Mouse (Mus musculus) midbrain, embryonic 15.5 days (tissue): ENCODE data around the gene Amdhd2. TPM values are rescaled to one million over a fixed set of nuclear protein-coding genes. Genes with fewer than 3 reads are reported as not detected.

ENCODE experiments used
- ATAC-seq: fragments of 200-750 bp; cut with Nextera tagmentation; replicated peaks from 2 replicates; pipeline ENCODE4 v1.8.0; 2017; ENCODE audit warnings: moderate TSS enrichment
- H3K27ac ChIP-seq: fragments of 300-500 bp; sonication (generic); 2 replicates; pipeline ENCODE4 v1.5.1; 2015; ENCODE audit warnings: mild to moderate bottlenecking, inconsistent platforms
- H3K27me3 ChIP-seq: fragments of 300-500 bp; sonication (generic); replicated peaks from 2 replicates; pipeline ENCODE4 v1.6.1; 2015; ENCODE audit warnings: inconsistent platforms
- H3K36me3 ChIP-seq: fragments of 300-500 bp; sonication (generic); replicated peaks from 2 replicates; pipeline ENCODE4 v1.6.1; 2015; ENCODE audit warnings: inconsistent platforms
- H3K4me1 ChIP-seq: fragments of 300-500 bp; sonication (generic); 2 replicates; pipeline ENCODE4 v1.6.1; 2015; ENCODE audit warnings: inconsistent platforms
- H3K4me2 ChIP-seq: fragments of 300-500 bp; sonication (generic); 2 replicates; pipeline ENCODE4 v1.6.1; 2015; ENCODE audit warnings: inconsistent platforms, mild to moderate bottlenecking, moderate library complexity
- H3K4me3 ChIP-seq: fragments of 300-500 bp; sonication (generic); 2 replicates; pipeline ENCODE4 v1.5.1; 2015; ENCODE audit warnings: mild to moderate bottlenecking, inconsistent platforms
- H3K9ac ChIP-seq: fragments of 300-500 bp; sonication (generic); 2 replicates; pipeline ENCODE4 v1.6.1; 2015; ENCODE audit warnings: mild to moderate bottlenecking, inconsistent platforms
- H3K9me3 ChIP-seq: fragments of 300-500 bp; sonication (generic); 2 replicates; pipeline ENCODE4 v1.6.1; 2016; ENCODE audit warnings: inconsistent platforms
- WGBS: fragments of 180-500 bp; shearing (Covaris S2); methylation state at CpG from one replicate; pipeline ENCODE4 v1.1.7; 2015; ENCODE audit warnings: mixed read lengths; 5-methylcytosine and 5-hydroxymethylcytosine counted together
- polyA plus RNA-seq: library from polyadenylated mRNA; unstranded; fragments of >200 nt; fragmentation: Nextera tagmentation; extraction: Ambion mirVana; gene quantifications from 2 replicates; pipeline ENCODE4 v1.2.1, GENCODE M21; 2015

The Amdhd2 gene
- polyA plus RNA-seq, 1 experiment from 2014 or later = 39.6 TPM

- Histone ChIP-seq H3K4me3 (no peak overlapping the region), H3K9ac (no peak overlapping the region), H3K9me3 (no peaks in the 10 kb centered on the region), H3K36me3 (0 out of 2 replicates have a peak, but pooled peaks cover 3% of the 10 kb centered on the region), H3K4me1 (0 out of 2 replicates have a peak, but pooled peaks cover 2% of the 10 kb centered on the region), H3K4me2 (no peak overlapping the region), H3K27ac (no peak overlapping the region), H3K27me3 (no peaks in the 10 kb centered on the region)
- ATAC-seq = no peak
- 94% methylated on average over 5 of the region's 5 CpGs for WGBS
These were observed 30.2 kb upstream of the Amdhd2 start for GRCm38 (mm10) chr17:24193769-24194168.

GRCm38 (mm10) chr17:24193268-24193667 lies 29.7 kb upstream of the Amdhd2 start:
- Histone ChIP-seq H3K9ac (no peak overlapping the region), H3K27me3 (no peaks in the 10 kb centered on the region), H3K4me3 (no peak overlapping the region), H3K36me3 (0 out of 2 replicates have a peak, but pooled peaks cover 3% of the 10 kb centered on the region), H3K27ac (no peak overlapping the region), H3K9me3 (no peaks in the 10 kb centered on the region), H3K4me2 (no peak overlapping the region), H3K4me1 (0 out of 2 replicates have a peak, but pooled peaks cover 2% of the 10 kb centered on the region)
- ATAC-seq = no peak
- 86% methylated on average over 8 of the region's 8 CpGs for WGBS

- Histone ChIP-seq H3K9ac (no peak overlapping the region), H3K36me3 (peaks cover 3% of the 10 kb centered on the region; the same call in 1 of the 2 replicates), H3K27ac (no peak overlapping the region), H3K4me2 (no peak overlapping the region), H3K4me1 (0 out of 2 replicates have a peak, but pooled peaks cover 2% of the 10 kb centered on the region), H3K27me3 (no peaks in the 10 kb centered on the region), H3K9me3 (no peaks in the 10 kb centered on the region), H3K4me3 (no peak overlapping the region)
- 81% methylated on average over 8 of the region's 8 CpGs for WGBS
- ATAC-seq = no peak
These were observed 29.3 kb upstream of the Amdhd2 start for GRCm38 (mm10) chr17:24192848-24193247.

GRCm38 (mm10) chr17:24191481-24191880 lies 27.9 kb upstream of the Amdhd2 start:
- Histone ChIP-seq H3K9me3 (no peaks in the 10 kb centered on the region), H3K4me1 (no peaks in the 10 kb centered on the region), H3K4me2 (no peak overlapping the region), H3K27me3 (no peaks in the 10 kb centered on the region), H3K9ac (no peak overlapping the region), H3K27ac (no peak overlapping the region), H3K36me3 (peaks cover 3% of the 10 kb centered on the region; the same call in 1 of the 2 replicates), H3K4me3 (no peak overlapping the region)
- ATAC-seq = no peak
- WGBS = 75% methylated on average over 4 of the region's 4 CpGs

- no peak for ATAC-seq
- Histone ChIP-seq H3K9me3 (no peaks in the 10 kb centered on the region), H3K27me3 (no peaks in the 10 kb centered on the region), H3K4me1 (no peaks in the 10 kb centered on the region), H3K9ac (no peak overlapping the region), H3K36me3 (peaks cover 3% of the 10 kb centered on the region; the same call in 1 of the 2 replicates), H3K4me3 (no peak overlapping the region), H3K4me2 (no peak overlapping the region), H3K27ac (no peak overlapping the region)
- 91% methylated on average over 2 of the region's 2 CpGs for WGBS
These were observed 27.4 kb upstream of the Amdhd2 start for GRCm38 (mm10) chr17:24190934-24191333.

GRCm38 (mm10) chr17:24174259-24174658 lies 10.7 kb upstream of the Amdhd2 start:
- H3K9me3 ChIP-seq = no peaks in the 10 kb centered on the region
- H3K27ac ChIP-seq = no peak overlapping the region
- peaks cover 7% of the 10 kb centered on the region for H3K4me1 ChIP-seq
- ATAC-seq = no peak
- H3K9ac ChIP-seq = no peak overlapping the region
- 80% methylated on average over 3 of the region's 3 CpGs for WGBS
- no peak overlapping the region for H3K4me3 ChIP-seq
- no peak overlapping the region for H3K4me2 ChIP-seq
- H3K36me3 ChIP-seq = 0 out of 2 replicates have a peak, but pooled peaks cover 3% of the 10 kb centered on the region
- H3K27me3 ChIP-seq = no peaks in the 10 kb centered on the region

- Histone ChIP-seq H3K4me1 (peaks cover 7% of the 10 kb centered on the region), H3K4me3 (no peak overlapping the region), H3K36me3 (no peaks in the 10 kb centered on the region), H3K27ac (no peak overlapping the region), H3K4me2 (no peak overlapping the region), H3K9me3 (no peaks in the 10 kb centered on the region), H3K9ac (no peak overlapping the region), H3K27me3 (no peaks in the 10 kb centered on the region)
- ATAC-seq = no peak
- 0% methylated on average over 3 of the region's 3 CpGs for WGBS
These were observed 9.9 kb upstream of the Amdhd2 start for GRCm38 (mm10) chr17:24173423-24173822.

GRCm38 (mm10) chr17:24171738-24172137 lies 8.2 kb upstream of the Amdhd2 start:
- ATAC-seq = no peak
- H3K27ac ChIP-seq = no peak overlapping the region
- H3K4me1 ChIP-seq = peaks cover 24% of the 10 kb centered on the region
- no peaks in the 10 kb centered on the region for H3K9me3 ChIP-seq
- H3K4me2 ChIP-seq = no peak overlapping the region
- WGBS = 89% methylated on average over 4 of the region's 4 CpGs
- no peak overlapping the region for H3K4me3 ChIP-seq
- H3K27me3 ChIP-seq = no peaks in the 10 kb centered on the region
- no peak overlapping the region for H3K9ac ChIP-seq
- peaks cover under 1% of the 10 kb centered on the region; the same call in 1 of the 2 replicates for H3K36me3 ChIP-seq

- Histone ChIP-seq H3K36me3 (peaks cover 4% of the 10 kb centered on the region; the same call in 1 of the 2 replicates), H3K4me3 (no peak overlapping the region), H3K4me1 (peaks cover 29% of the 10 kb centered on the region), H3K27ac (no peak overlapping the region), H3K9ac (no peak overlapping the region), H3K4me2 (no peak overlapping the region), H3K9me3 (no peaks in the 10 kb centered on the region), H3K27me3 (no peaks in the 10 kb centered on the region)
- no peak for ATAC-seq
- 79% methylated on average over 5 of the region's 5 CpGs for WGBS
These were observed 7.2 kb upstream of the Amdhd2 start for GRCm38 (mm10) chr17:24170729-24171128.

- H3K9ac ChIP-seq = peak overlapping the region; percentile 94
- H3K36me3 ChIP-seq = peaks cover 4% of the 10 kb centered on the region; the same call in 1 of the 2 replicates
- H3K9me3 ChIP-seq = no peaks in the 10 kb centered on the region
- peak overlapping the region; percentile 100 for H3K27ac ChIP-seq
- peak overlapping the region; percentile 70 for H3K4me2 ChIP-seq
- no peaks in the 10 kb centered on the region for H3K27me3 ChIP-seq
- WGBS = 67% methylated on average over 3 of the region's 3 CpGs
- peaks cover 33% of the 10 kb centered on the region for H3K4me1 ChIP-seq
- no peak for ATAC-seq
- H3K4me3 ChIP-seq = peak overlapping the region; percentile 97
These were observed 6.6 kb upstream of the Amdhd2 start for GRCm38 (mm10) chr17:24170125-24170524.

GRCm38 (mm10) chr17:24169317-24170065 lies 5.9 kb upstream of the Amdhd2 start, which contains the start of gene Atp6v0c:
Gene Atp6v0c (minus strand): TSS chr17:24169702.
- Histone ChIP-seq H3K4me1 (peaks cover 33% of the 10 kb centered on the region), H3K27me3 (no peaks in the 10 kb centered on the region), H3K4me3 (peak within 1 kb of the TSS; percentile 97), H3K36me3 (peaks cover 4% of the 10 kb centered on the region; the same call in 1 of the 2 replicates), H3K4me2 (peak within 1 kb of the TSS; percentile 70), H3K27ac (peak within 1 kb of the TSS; percentile 100), H3K9ac (peak within 1 kb of the TSS; percentile 94), H3K9me3 (no peaks in the 10 kb centered on the region)
- under 1% methylated on average over 58 of the region's 58 CpGs for whole genome bisulfite sequencing
- ATAC-seq = peak; percentile 90

GRCm38 (mm10) chr17:24168590-24169277 lies 5.2 kb upstream of the Amdhd2 start:
- WGBS = under 1% methylated on average over 40 of the region's 41 CpGs
- Histone ChIP-seq H3K4me2 (peak overlapping the region; percentile 70), H3K9me3 (no peaks in the 10 kb centered on the region), H3K27ac (peak overlapping the region; percentile 100), H3K4me3 (peak overlapping the region; percentile 97), H3K9ac (peak overlapping the region; percentile 94), H3K4me1 (peaks cover 33% of the 10 kb centered on the region), H3K36me3 (peaks cover 4% of the 10 kb centered on the region; the same call in 1 of the 2 replicates), H3K27me3 (no peaks in the 10 kb centered on the region)
- ATAC-seq = peak; percentile 75
